Mouse (Mus musculus) retina, postnatal 1 day (tissue): ENCODE measurements around the gene Gm42791.

Experiments used
- DNase-seq: peaks from one replicate; pipeline ENCODE4 v3.0.0-alpha.2; 2012

The Gm42791 gene

GRCm38 (mm10) chr5:148912262-148912661, 82.7 kb downstream of the Gm42791 start:
- no peak for DNase-seq

- DNase-seq = no peak
Measured at GRCm38 (mm10) chr5:148910066-148910465, 84.9 kb downstream of the Gm42791 start.

- peak; percentile 31 for DNase-seq
Measured at GRCm38 (mm10) chr5:148909402-148909801, 85.5 kb downstream of the Gm42791 start.

- DNase-seq = peak; percentile 88
Measured at GRCm38 (mm10) chr5:148909057-148909395, 85.9 kb downstream of the Gm42791 start.

GRCm38 (mm10) chr5:148908191-148909056, 86.5 kb downstream of the Gm42791 start:
- peak; percentile 72 for DNase-seq

- DNase-seq = no peak
Measured at GRCm38 (mm10) chr5:148906305-148906704, 88.6 kb downstream of the Gm42791 start.

GRCm38 (mm10) chr5:148904846-148905245, 90.1 kb downstream of the Gm42791 start:
- DNase-seq = peak; percentile 38

- no peak for DNase-seq
Measured at GRCm38 (mm10) chr5:148899361-148899760, 95.6 kb downstream of the Gm42791 start.

GRCm38 (mm10) chr5:148897941-148898417, 97.0 kb downstream of the Gm42791 start:
- peak; percentile 44 for DNase-seq

- DNase-seq = peak; percentile 55
Measured at GRCm38 (mm10) chr5:148897069-148897702, 97.8 kb downstream of the Gm42791 start.

- no peak for DNase-seq
Measured at GRCm38 (mm10) chr5:148896515-148896914, 98.4 kb downstream of the Gm42791 start.

- DNase-seq = no peak
Measured at GRCm38 (mm10) chr5:148895833-148896232, 99.1 kb downstream of the Gm42791 start.

GRCm38 (mm10) chr5:148895034-148895433, 99.9 kb downstream of the Gm42791 start:
- DNase-seq = peak; percentile 36

- DNase-seq = no peak
Measured at GRCm38 (mm10) chr5:148890237-148890636, 104.7 kb downstream of the Gm42791 start.

GRCm38 (mm10) chr5:148888032-148888431, 106.9 kb downstream of the Gm42791 start:
- no peak for DNase-seq

- DNase-seq = peak; percentile 67
Measured at GRCm38 (mm10) chr5:148885821-148886609, 108.9 kb downstream of the Gm42791 start.

GRCm38 (mm10) chr5:148883671-148884070, 111.3 kb downstream of the Gm42791 start:
- no peak for DNase-seq

- DNase-seq = no peak
Measured at GRCm38 (mm10) chr5:148879218-148879617, 115.7 kb downstream of the Gm42791 start.

- DNase-seq = no peak
Measured at GRCm38 (mm10) chr5:148873116-148873515, 121.8 kb downstream of the Gm42791 start.

GRCm38 (mm10) chr5:148869583-148869982, 125.4 kb downstream of the Gm42791 start:
- DNase-seq = no peak

GRCm38 (mm10) chr5:148867766-148868165, 127.2 kb downstream of the Gm42791 start:
- no peak for DNase-seq

- DNase-seq = no peak
Measured at GRCm38 (mm10) chr5:148867171-148867570, 127.8 kb downstream of the Gm42791 start.

GRCm38 (mm10) chr5:148866571-148866970, 128.4 kb downstream of the Gm42791 start:
- DNase-seq = no peak
